Mouse (Mus musculus) erythroblast, embryonic 14.5 days (primary cell): ENCODE measurements around the gene Rnaseh2b.

Experiments
- GATA1 ChIP-seq: IDR thresholded peaks from 2 replicates; pipeline ENCODE4 v1.6.1; 2012; ENCODE audit warnings: low read length, inconsistent platforms, mixed read lengths
- TAL1 ChIP-seq: IDR thresholded peaks from 3 replicates; pipeline ENCODE4 v1.6.1; 2012; ENCODE audit warnings: low read length, inconsistent platforms, mixed read lengths

DNA sequence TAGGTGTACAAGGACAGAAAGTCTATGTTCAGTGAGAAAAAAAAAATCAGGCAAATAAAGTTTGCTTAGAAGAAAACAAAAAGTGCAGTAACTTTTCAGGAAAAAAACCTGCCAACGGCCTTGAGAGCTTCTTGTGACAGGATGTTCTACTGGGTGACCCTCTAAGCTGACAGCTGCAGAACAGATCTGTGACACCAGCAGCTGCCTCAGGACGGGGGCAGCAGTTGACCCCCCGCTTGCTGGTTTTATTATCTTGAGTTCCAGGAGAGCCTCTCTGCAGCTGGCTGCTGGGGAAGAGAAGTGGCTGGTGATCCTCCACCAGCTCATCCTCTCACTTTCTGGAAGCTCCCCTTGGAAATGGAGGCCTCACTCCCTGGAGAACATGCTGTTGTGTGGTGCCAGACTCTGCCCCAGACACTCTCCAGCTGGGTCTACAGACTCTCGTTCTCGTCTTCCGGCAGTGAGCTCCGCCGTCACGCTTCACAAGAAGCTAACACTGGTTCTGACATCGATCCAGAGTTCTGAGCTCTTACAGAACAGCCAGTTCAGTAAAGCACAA, 33.3 kb upstream of the Rnaseh2b start:
- TF ChIP-seq GATA1 = no peak
- no peak for TF ChIP-seq TAL1
